Mouse (Mus musculus): ENCODE measurements at regions not wholly inside any gene's neighbourhood (a gene's known extent, or its start where the extent isn't known, plus 50 kb on each side); places are given as distances from the start of the nearest gene placed in this dataset.

DNA sequence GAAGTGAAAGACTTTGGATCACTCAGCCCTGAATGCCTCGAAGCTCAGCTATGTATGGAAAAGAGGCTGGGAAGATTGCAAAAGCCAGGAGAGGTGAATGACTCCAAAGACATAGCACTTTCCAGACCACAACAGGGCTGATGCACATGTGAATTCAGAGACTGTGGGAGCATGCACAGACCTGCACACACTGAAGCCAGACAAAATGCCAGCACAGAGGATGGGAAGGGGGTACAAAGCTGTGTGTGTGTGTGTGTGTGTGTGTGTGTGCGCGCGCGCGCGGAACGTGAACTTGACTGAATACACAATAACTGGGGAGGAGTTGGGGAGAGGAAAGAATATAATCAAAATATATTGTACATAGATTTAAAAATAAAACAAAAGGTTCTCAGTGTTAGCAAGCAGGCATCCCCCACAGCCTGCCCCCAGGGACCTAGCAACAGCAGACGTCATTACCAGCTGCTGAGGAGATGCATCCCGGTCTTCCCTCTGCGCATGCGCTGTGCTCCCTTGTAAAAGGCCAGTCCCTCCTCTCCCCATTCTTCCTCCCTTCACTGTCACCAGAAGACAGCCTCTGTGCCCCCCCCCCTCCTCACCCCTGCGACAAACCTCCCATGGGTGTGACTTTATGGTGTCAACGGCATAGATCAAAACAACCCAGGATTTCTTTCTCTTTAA, 89.5 kb upstream of the Mrps22 start:
- peak; percentile 34 for DNase-seq

DNA sequence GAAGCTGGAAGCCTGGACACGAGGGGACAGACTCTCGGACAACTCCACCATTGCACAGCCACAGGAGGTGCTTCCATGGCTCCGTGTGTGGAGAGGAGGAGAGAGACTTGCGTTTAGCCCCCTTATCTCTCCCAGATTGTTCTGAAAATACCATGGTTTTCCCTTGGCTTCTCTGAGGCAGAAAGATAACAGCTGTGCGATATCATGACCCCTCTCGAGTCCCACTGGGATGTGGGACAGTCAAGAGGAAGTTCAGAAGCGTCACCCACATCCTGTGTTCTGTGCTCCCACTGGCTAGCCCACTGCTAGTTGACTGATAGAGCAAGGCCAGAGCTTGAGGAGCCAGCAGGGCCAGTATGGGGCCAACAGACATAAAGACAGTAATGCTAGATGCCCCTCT, 84.1 kb upstream of the Mrps22 start:
- DNase-seq, result peak; percentile 13

DNA sequence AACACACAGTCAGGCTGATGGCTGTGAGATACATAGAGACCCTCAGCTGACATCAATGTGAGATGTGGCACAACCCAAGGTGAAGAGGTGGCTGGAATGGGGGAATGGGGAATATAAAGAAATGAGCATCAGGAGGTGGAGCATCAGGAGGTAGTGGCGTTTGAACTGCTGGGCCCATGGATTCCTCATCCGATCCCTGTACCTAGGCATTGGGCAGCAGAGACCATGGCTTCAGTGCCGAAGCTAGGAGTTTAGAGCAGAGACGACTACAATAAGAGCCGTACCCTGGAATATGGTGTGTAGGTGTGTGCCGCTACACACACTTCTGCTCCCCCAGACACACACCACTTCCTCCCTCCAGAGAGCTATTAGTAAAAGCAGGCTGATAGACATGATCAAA, 82.9 kb upstream of the Mrps22 start:
- no peak for DNase-seq

DNA sequence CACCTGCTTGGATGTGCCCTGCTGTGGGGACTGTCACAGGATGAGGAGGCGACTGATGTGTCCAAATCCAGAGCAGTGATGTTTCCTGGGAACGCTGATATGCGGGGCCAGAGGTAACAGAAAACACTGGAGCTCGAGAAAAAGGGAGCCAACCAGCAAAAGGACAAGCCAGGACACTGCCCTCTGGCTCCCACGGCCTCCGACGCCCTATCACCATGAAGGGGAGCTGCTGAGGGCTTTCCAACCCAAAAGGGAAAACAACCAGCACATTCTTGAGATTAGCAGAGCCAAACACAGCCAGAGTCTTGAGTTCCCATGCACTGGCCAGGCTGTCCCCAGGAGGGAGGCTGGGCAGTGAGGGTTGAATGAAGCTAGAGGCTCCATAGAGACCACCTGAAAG, 74.2 kb upstream of the Mrps22 start:
- no peak for DNase-seq

DNA sequence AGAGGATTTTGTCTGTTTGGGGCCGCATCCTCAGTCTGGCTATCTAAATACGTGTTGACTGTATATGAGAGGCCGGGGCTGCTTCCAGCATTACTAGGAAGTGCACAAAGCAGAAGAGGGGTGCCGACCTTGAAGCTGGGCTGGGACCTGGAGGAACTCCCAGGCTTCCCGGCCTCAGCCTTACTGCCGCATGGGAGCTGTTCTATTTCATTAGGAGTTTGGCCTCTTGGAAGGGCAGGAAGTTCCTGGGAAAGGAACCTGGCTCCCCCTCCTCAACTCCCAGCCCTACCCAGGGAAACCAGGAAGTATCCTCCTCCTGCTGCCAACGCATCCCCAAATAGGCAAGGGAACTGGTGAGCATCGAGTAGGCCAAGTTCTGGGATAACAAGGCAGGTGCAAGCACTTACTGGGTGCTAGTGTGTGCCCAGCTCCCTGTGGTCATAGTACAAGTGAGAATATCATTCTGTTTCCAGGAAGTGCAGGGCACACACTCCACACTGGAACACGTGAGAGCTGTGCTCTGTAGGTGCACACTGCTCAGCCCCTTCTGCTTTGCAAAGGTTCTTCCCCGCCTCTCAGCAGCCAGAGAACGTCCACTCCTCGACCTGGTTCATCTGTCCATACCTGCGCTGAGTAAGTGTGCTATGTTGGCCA, 72.1 kb upstream of the Mrps22 start:
- no peak for DNase-seq

DNA sequence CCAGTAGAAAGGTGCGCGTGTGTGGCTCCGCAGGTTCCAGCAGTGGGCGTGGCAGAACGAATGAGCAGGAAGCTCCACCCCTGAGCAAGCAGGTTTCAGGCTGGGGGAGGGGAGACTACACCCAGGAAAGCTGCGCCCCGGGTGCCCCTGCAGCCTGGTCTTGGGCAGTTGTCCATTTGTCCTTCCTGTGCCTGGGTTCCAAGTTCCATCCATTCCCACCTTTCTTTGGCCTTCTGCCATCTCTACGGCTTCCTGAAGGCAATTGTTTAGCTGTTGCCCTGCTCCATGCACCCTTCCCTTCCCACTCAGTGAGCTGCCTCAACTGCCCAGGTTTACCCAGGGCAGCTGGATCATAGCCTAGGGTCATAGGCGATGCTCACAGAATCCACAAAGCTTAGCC, 70.9 kb upstream of the Mrps22 start:
- DNase-seq, result no peak

DNA sequence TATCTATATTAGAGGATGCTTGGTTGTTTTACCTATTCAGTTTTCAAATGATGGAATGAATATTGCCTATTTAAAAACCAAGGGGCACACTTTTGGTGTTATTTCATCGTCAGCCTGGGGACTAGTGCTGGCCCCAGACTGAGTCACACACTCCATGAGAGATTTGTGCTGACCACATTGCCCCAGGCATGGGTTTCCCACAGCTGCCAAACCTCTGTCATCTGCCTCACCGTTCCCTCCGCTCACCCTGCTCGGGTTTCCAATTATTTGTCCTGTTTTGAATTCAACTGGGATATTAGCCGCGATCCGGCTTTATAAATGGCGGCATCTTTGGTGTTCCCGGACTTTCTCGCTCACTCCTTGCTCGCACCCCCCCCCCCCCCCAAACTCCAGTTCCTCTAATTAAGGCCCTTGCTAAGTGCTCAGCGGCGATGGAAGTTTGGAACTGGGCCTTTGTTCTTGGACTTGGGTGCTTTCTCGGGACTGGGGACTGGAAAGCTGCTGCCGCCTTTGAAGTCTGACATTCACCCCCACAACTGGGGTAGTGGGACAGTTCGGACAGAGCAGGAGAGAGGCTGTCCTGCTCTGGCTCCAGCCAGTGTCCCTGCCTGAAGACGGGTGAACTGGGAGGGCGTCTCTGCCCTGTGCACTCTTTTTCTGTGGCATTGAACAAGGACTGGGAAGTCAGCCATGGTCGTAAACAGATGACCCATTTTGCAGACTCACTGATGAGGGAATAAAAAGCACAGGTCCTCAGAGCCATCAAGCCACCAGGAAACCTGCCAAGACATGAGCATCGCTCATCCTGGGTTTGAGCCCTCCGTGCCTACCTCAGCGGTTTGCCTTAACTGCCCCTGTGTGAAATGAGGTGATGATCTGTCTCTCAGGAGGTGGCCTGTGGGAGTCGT, 67.2 kb upstream of the Mrps22 start:
- DNase-seq, result no peak

DNA sequence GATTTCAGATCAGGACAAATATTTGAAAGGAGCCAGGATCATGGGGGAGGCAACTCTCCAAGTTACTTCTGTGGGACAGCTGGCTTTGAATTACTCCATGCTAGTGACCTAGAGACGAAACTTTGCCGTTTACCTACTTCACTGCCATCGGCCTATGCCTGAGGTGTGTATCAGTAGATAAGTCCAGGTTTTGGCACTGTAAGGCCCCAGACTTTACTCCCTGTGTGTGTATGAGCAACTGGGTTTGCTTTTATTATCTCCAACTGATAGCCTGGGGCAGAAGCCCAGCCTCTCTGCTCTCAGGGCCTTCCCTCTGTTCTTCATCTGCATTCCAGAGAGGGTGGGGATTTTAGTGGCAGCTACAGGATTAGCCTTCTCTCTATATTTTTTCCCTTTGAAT, 65.6 kb upstream of the Mrps22 start:
- no peak for DNase-seq

DNA sequence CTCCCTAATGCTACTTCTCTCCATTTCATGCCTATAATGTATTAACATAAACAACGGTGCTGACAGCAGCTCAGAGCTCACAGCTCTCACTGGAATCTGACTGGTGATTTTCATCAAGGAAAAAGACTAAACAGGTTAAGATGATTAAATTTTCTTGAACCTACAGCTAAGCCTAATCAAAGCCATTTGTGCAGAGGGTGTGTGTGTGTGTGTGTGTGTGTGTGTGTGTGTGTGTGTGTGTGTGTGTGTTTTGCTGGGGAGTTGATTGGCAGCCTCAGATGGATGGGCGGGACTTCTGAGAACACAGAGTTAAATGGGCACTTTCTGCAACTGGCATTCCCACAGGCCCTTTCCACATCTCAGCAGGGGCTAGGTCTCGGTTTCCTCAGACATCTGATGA, 61.6 kb upstream of the Mrps22 start:
- DNase-seq, result no peak

DNA sequence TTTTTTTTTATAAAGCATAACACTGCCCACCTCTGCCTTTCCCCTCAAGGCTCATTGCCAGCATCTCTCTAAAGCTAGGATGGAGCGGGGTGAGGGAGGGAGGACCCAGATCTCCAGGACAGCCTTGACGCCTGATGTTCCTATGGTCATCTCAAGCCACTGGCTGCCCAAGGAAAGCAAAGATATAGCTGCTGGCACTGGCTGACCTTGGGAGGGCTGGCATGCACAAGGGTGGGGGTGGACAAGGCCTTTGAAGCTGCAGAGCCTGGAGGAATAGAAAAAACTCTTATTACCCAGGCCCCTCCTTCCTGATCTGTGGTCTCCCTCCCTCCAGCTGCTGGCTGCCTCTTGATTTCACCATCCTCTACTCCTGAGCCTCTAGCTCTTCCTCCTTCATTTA, 50.2 kb upstream of the Mrps22 start:
- DNase-seq, result no peak

All from kidney, adult 18-20 months (tissue).